Mouse (Mus musculus) hindbrain, embryonic 12.5 days (tissue): ENCODE measurements at regions not wholly inside any gene's neighbourhood (a gene's known extent, or its start where the extent isn't known, plus 50 kb on each side); places are given as distances from the start of the nearest gene placed in this dataset.
"Not testable (repeated sequence)": the region's sequence is repeated elsewhere in the genome, so short reads cannot be mapped to it uniquely, and the experiment has no call there.

Source experiments
- ATAC-seq: fragments of 200-750 bp; cut with Nextera tagmentation; 2 replicates; pipeline ENCODE4 v1.8.0; 2017; ENCODE audit warnings: moderate TSS enrichment; ENCODE audit not compliant: low FRiP score
- H3K27ac ChIP-seq: fragments of 300-500 bp; sonication (generic); 2 replicates; pipeline ENCODE4 v1.5.1; 2016; ENCODE audit warnings: mild to moderate bottlenecking
- H3K27me3 ChIP-seq: fragments of 300-500 bp; sonication (generic); 2 replicates; pipeline ENCODE4 v1.6.1; 2016; ENCODE audit warnings: mild to moderate bottlenecking
- H3K36me3 ChIP-seq: fragments of 300-500 bp; sonication (generic); 2 replicates; pipeline ENCODE4 v1.6.1; 2016; ENCODE audit warnings: mild to moderate bottlenecking
- H3K4me1 ChIP-seq: fragments of 300-500 bp; sonication (generic); 2 replicates; pipeline ENCODE4 v1.6.1; 2016
- H3K4me2 ChIP-seq: fragments of 300-500 bp; sonication (generic); replicated peaks from 2 replicates; pipeline ENCODE4 v1.6.1; 2016; ENCODE audit warnings: mild to moderate bottlenecking
- H3K4me3 ChIP-seq: fragments of 300-500 bp; sonication (generic); 2 replicates; pipeline ENCODE4 v1.5.1; 2016; ENCODE audit warnings: mild to moderate bottlenecking
- H3K9ac ChIP-seq: fragments of 300-500 bp; sonication (generic); 2 replicates; pipeline ENCODE4 v1.6.1; 2016; ENCODE audit warnings: mild to moderate bottlenecking, moderate library complexity
- H3K9me3 ChIP-seq: fragments of 300-500 bp; sonication (generic); replicated peaks from 2 replicates; pipeline ENCODE4 v1.6.1; 2016; ENCODE audit warnings: mild to moderate bottlenecking
- WGBS: fragments of 180-500 bp; shearing (Covaris S2); methylation state at CpG from one replicate; pipeline ENCODE4 v1.1.7; 2016; 5-methylcytosine and 5-hydroxymethylcytosine counted together

- 32% methylated on average over 8 of the region's 8 CpGs for WGBS
- no peak overlapping the region for H3K4me2 ChIP-seq
- H3K27me3 ChIP-seq, result no peaks in the 10 kb centered on the region
- H3K4me3 ChIP-seq, result no peak overlapping the region
- H3K27ac ChIP-seq, result no peak overlapping the region
- no peak overlapping the region for H3K9ac ChIP-seq
- H3K9me3 ChIP-seq, result no peaks in the 10 kb centered on the region
- no peaks in the 10 kb centered on the region for H3K36me3 ChIP-seq
- H3K4me1 ChIP-seq, result peaks cover 13% of the 10 kb centered on the region
- ATAC-seq, result 0 out of 2 replicates have a peak, but pooled peaks have one; percentile 38
Measured at GRCm38 (mm10) chr10:9338207-9338801, 336.7 kb downstream of the Samd5 start.

- no peak overlapping the region for H3K4me2 ChIP-seq
- H3K27me3 ChIP-seq, result no peaks in the 10 kb centered on the region
- WGBS, result 65% methylated on average over 10 of the region's 10 CpGs
- peaks cover 26% of the 10 kb centered on the region for H3K4me1 ChIP-seq
- H3K27ac ChIP-seq, result no peak overlapping the region
- H3K9ac ChIP-seq, result no peak overlapping the region
- no peaks in the 10 kb centered on the region for H3K36me3 ChIP-seq
- no peaks in the 10 kb centered on the region for H3K9me3 ChIP-seq
- peak; percentile 59; the same call in 1 of the 2 replicates for ATAC-seq
- H3K4me3 ChIP-seq, result no peak overlapping the region
Measured at GRCm38 (mm10) chr10:9334245-9334845, 340.7 kb downstream of the Samd5 start.

GRCm38 (mm10) chr10:9331694-9332093 lies 343.3 kb downstream of the Samd5 start:
- Histone ChIP-seq H3K36me3 (no peaks in the 10 kb centered on the region), H3K4me2 (no peak overlapping the region), H3K4me1 (peaks cover 17% of the 10 kb centered on the region), H3K27ac (peak overlapping the region; percentile 67), H3K9ac (no peak overlapping the region), H3K4me3 (no peak overlapping the region), H3K9me3 (0 out of 2 replicates have a peak, but pooled peaks cover 3% of the 10 kb centered on the region), H3K27me3 (no peaks in the 10 kb centered on the region)
- 20% methylated on average over 3 of the region's 3 CpGs for WGBS
- ATAC-seq, result peak; percentile 53

GRCm38 (mm10) chr10:9328324-9328723 lies 346.7 kb downstream of the Samd5 start:
- H3K27me3 ChIP-seq, result no peaks in the 10 kb centered on the region
- no peak overlapping the region for H3K9ac ChIP-seq
- H3K27ac ChIP-seq, result no peak overlapping the region
- 0 out of 2 replicates have a peak, but pooled peaks cover 3% of the 10 kb centered on the region for H3K9me3 ChIP-seq
- H3K4me2 ChIP-seq, result no peak overlapping the region
- no peak for ATAC-seq
- peaks cover 13% of the 10 kb centered on the region for H3K4me1 ChIP-seq
- H3K4me3 ChIP-seq, result no peak overlapping the region
- no peaks in the 10 kb centered on the region for H3K36me3 ChIP-seq
- WGBS, result 91% methylated on average over 4 of the region's 4 CpGs

GRCm38 (mm10) chr10:9327881-9328280 lies 347.1 kb downstream of the Samd5 start:
- H3K4me1 ChIP-seq, result peaks cover 13% of the 10 kb centered on the region
- H3K36me3 ChIP-seq, ATAC-seq, H3K9me3 ChIP-seq, H3K27me3 ChIP-seq, H3K4me3 ChIP-seq, H3K4me2 ChIP-seq, H3K9ac ChIP-seq, H3K27ac ChIP-seq: not testable (repeated sequence)
- 96% methylated on average over 4 of the region's 4 CpGs for WGBS

GRCm38 (mm10) chr10:9312326-9312725 lies 362.7 kb downstream of the Samd5 start:
- no peaks in the 10 kb centered on the region for H3K27me3 ChIP-seq
- H3K36me3 ChIP-seq, result no peaks in the 10 kb centered on the region
- 88% methylated on average over 6 of the region's 6 CpGs for WGBS
- H3K4me1 ChIP-seq, result no peaks in the 10 kb centered on the region
- H3K4me2 ChIP-seq, result no peak overlapping the region
- no peak overlapping the region for H3K27ac ChIP-seq
- ATAC-seq, result no peak
- no peaks in the 10 kb centered on the region for H3K9me3 ChIP-seq
- no peak overlapping the region for H3K9ac ChIP-seq
- H3K4me3 ChIP-seq, result no peak overlapping the region

- no peak overlapping the region for H3K4me3 ChIP-seq
- no peak overlapping the region for H3K4me2 ChIP-seq
- H3K9me3 ChIP-seq, result no peaks in the 10 kb centered on the region
- no peaks in the 10 kb centered on the region for H3K27me3 ChIP-seq
- no peaks in the 10 kb centered on the region for H3K36me3 ChIP-seq
- H3K4me1 ChIP-seq, result no peaks in the 10 kb centered on the region
- 76% methylated on average over 5 of the region's 5 CpGs for WGBS
- no peak overlapping the region for H3K9ac ChIP-seq
- H3K27ac ChIP-seq, result no peak overlapping the region
- ATAC-seq, result no peak
Measured at GRCm38 (mm10) chr10:9310346-9310745, 364.7 kb downstream of the Samd5 start.

GRCm38 (mm10) chr10:9296055-9296454 lies 379.0 kb downstream of the Samd5 start:
- no peak overlapping the region for H3K4me3 ChIP-seq
- no peak overlapping the region for H3K27ac ChIP-seq
- H3K4me2 ChIP-seq, result no peak overlapping the region
- H3K36me3 ChIP-seq, result no peaks in the 10 kb centered on the region
- 56% methylated on average over 1 of the region's 1 CpGs for WGBS
- H3K9ac ChIP-seq, result no peak overlapping the region
- no peaks in the 10 kb centered on the region for H3K9me3 ChIP-seq
- H3K27me3 ChIP-seq, result no peaks in the 10 kb centered on the region
- H3K4me1 ChIP-seq, result no peaks in the 10 kb centered on the region
- ATAC-seq, result no peak

GRCm38 (mm10) chr10:9295269-9295668 lies 379.7 kb downstream of the Samd5 start:
- Histone ChIP-seq H3K9ac (no peak overlapping the region), H3K4me1 (no peaks in the 10 kb centered on the region), H3K9me3 (no peaks in the 10 kb centered on the region), H3K27me3 (no peaks in the 10 kb centered on the region), H3K36me3 (no peaks in the 10 kb centered on the region), H3K27ac (no peak overlapping the region), H3K4me3 (no peak overlapping the region), H3K4me2 (no peak overlapping the region)
- 87% methylated on average over 1 of the region's 1 CpGs for WGBS
- no peak for ATAC-seq

GRCm38 (mm10) chr10:9294620-9295019 lies 380.4 kb downstream of the Samd5 start:
- Histone ChIP-seq H3K4me3 (no peak overlapping the region), H3K4me1 (no peaks in the 10 kb centered on the region), H3K4me2 (no peak overlapping the region), H3K36me3 (no peaks in the 10 kb centered on the region), H3K9me3 (no peaks in the 10 kb centered on the region), H3K27me3 (no peaks in the 10 kb centered on the region), H3K27ac (no peak overlapping the region), H3K9ac (no peak overlapping the region)
- ATAC-seq, result no peak
- 61% methylated on average over 2 of the region's 2 CpGs for WGBS

GRCm38 (mm10) chr10:9291456-9292146 lies 383.4 kb downstream of the Samd5 start:
- H3K9ac ChIP-seq, result no peak overlapping the region
- no peaks in the 10 kb centered on the region for H3K9me3 ChIP-seq
- H3K4me1 ChIP-seq, result no peaks in the 10 kb centered on the region
- H3K4me2 ChIP-seq, result no peak overlapping the region
- no peaks in the 10 kb centered on the region for H3K27me3 ChIP-seq
- H3K27ac ChIP-seq, result no peak overlapping the region
- no peak overlapping the region for H3K4me3 ChIP-seq
- WGBS, result 66% methylated on average over 6 of the region's 6 CpGs
- ATAC-seq, result no peak
- no peaks in the 10 kb centered on the region for H3K36me3 ChIP-seq

- WGBS, result 75% methylated on average over 3 of the region's 3 CpGs
Measured at GRCm38 (mm10) chr10:9272940-9273339, 387.1 kb upstream of the Sash1 start.

More at GRCm38 (mm10) chr10:9272940-9273339, 387.1 kb upstream of the Sash1 start:
- no peak overlapping the region for H3K4me3 ChIP-seq
- no peak overlapping the region for H3K9ac ChIP-seq
- H3K4me2 ChIP-seq, result no peak overlapping the region
- peaks cover 14% of the 10 kb centered on the region for H3K4me1 ChIP-seq
- no peak overlapping the region for H3K27ac ChIP-seq
- no peaks in the 10 kb centered on the region for H3K27me3 ChIP-seq
- no peaks in the 10 kb centered on the region for H3K9me3 ChIP-seq
- ATAC-seq, result 0 out of 2 replicates have a peak, but pooled peaks have one; percentile 24
- no peaks in the 10 kb centered on the region for H3K36me3 ChIP-seq
